Mouse (Mus musculus) B cell, adult 2 months (primary cell): ENCODE results near the gene Wfdc2.
"Not testable (repeated sequence)": the region's sequence is repeated elsewhere in the genome, so short reads cannot be mapped to it uniquely, and the experiment has no call there.

Experiments
- DNase-seq, 2 experiments: peaks; one replicate each; pipeline ENCODE4 v3.0.0; 2022

The Wfdc2 gene

DNA sequence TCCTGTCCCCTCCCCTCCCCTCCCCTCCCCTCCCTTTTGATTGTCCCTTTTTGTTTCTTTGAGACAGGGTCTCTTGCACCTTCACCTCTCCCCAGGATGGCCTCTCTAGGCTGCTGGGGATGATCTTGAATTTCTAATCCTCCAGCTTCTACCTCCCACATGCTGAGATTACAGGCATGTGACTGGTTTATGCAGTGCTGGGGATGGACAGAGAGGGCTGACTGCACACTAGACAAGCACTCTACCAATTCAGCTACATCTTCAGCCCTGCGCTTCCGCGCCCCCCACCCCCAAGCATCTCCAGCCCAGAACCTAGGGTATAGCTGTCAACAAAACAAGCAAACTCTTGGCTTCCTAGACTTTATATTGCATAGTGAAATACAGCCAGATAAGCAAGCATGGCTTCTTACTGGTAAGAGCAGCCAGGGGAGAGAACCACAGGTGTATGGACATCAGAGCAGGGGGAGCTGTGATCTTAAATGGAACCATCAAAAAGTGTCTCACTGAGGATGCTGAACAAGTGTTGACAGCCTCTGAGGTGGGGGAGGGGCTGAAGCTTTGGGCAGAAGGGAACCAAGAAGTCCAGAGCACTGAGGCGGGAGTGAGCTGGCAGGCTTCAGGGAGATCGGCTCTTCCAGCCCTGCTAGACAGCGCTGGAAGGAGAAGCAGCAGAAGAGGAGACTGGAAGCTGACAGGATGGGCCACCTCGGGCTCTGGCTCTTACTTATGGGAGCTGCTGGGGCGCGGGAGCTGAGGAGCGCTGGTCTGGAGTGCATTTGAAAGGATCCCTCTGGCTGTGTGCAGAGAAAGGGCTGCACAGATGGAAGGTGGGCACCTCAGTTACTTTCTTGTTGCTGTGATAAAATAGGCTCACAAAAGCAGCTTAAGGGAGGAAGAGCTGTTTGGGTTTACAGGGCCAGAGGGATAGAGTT, 12.0 kb upstream of the Wfdc2 start:
- DNase-seq = no peak

DNA sequence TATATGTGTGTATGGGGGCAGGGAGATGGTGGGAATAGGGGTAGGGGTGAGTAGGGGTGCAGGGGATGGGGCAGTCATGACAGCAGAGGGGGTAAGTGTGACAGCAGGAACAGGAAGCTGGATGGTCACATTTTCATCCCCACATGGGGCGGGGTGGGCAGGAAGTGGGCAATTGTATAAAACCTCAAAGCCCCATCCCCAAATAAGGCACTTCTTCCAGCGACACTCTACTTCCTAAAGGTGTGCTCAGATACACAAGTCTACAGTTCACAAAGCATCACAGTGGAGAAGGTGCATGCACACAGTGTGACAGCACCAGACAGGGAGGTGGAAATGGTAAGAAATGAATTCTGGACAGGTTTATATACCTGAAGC, 11.3 kb upstream of the Wfdc2 start:
- DNase-seq = no peak

DNA sequence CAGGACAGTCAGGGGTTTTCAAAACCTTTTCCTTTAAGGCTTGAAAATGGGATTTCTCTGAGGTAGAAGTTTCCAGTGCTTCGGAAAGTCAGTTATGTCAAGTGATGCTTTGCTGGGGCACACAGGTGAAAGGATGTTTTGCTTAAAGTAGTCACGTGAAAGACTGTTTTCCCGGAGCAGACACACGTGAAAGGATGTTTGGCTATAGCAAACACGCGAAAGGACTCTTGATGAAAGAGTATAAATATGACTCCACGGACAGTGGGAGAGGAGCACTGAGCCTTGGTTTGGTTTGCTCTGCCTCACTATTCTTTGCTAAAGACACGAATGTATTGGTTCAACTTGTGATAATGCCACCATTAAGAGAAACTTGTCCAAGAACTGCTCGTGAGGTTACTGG, 10.7 kb upstream of the Wfdc2 start:
- no peak for DNase-seq

DNA sequence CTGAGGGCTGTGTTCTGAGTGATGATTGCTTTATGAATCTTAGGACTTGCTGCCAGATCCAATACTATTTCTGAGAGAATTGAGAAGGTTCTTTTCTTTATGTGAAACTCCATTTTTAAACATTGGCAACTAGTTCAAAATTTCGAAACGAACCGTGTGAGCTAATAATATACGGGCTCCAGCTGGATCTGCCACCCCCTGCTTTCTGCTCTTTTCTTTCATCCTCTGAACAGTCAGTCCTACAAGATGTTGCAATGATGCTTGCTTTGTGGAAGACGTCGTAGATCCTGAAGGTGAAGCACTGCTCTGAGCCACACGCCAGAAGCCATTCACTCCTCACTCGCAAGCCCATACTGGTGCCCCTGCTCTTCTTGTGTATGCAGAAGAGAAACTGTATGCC, 3.8 kb upstream of the Wfdc2 start:
- DNase-seq = no peak

DNA sequence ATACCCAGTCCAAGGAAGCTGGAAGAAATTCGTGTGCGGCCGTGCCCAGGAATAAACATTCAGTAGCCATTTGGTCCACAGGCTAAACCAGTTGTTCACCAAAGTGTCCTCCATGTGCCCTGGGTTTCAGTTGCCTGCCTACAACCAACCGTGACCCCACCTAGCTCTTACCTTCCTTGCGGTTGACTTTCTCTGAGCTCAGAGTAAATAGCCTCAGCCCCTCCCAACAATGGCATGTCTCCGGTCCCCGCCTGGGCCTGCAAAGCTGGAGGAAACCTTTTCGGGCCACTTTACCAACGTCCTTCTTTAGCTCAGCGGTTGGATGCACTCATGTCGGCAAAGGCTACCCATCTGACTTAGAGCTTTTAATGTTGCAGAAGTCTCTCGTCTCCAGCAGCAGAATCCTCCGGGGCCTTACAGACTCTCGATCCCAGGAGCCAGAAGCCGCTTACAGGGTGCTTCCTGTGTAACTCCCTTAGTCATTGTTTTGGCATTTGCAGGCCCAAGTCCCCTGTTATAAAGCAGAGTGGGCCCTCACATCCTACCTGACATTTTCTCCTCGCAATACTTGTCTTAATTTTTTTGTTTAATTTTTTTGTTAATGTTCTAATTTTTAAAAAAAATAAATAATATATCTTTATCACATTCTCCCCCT, 3.1 kb upstream of the Wfdc2 start:
- no peak for DNase-seq

DNA sequence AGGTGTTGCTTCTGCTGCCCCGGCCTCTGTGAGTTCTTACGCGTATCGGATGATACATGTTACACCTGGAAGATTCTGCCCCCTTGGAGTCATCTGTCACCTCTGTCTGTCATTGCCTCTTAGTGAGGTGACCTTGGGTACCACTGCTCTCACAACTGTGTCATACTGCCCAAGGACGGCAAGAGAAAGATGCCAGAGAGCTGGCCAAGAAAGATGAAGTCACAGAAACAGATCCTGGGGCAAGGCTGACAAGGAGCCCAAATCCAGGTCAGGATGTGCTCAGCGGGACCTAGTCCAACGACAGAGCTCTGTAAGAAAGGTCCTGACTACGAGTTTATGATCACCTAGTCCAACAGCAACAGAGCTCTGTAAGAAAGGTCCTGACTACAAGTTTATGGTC, 2.1 kb upstream of the Wfdc2 start:
- DNase-seq = no peak

DNA sequence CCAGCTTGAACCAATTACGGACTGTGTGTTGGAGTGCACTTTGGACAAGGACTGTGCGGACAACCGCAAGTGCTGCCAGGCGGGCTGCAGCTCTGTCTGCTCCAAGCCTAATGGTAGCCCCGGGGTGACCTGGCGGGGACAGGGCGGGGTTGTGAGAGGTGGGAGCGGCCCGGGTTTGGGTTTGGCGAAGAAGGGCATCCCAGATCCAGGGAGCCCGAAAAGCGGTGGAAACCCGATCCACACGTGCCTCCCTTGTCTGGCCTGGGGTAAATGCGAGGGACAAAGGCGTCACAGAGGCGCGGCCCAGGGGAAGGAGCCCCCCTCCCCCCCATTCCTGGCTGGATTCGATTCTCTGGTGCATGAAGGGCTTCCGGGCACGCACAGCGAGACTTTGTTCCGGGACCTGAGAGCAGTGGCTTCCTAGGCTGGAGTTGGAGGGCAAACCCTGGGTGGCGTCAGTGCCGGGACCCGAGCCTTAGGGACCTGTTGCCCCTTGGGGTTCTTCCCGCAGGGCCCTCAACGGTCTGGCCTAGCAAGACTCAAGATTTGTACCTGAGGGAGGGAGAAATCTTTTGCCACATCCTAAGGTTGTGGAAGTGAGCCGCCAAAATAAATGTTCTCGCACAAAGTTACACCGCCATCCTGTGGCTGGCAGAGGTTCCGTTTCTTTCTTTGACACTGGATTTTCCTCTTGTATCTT, 1.3 kb downstream of the Wfdc2 start:
- DNase-seq = peak; percentile 7 to 15

DNA sequence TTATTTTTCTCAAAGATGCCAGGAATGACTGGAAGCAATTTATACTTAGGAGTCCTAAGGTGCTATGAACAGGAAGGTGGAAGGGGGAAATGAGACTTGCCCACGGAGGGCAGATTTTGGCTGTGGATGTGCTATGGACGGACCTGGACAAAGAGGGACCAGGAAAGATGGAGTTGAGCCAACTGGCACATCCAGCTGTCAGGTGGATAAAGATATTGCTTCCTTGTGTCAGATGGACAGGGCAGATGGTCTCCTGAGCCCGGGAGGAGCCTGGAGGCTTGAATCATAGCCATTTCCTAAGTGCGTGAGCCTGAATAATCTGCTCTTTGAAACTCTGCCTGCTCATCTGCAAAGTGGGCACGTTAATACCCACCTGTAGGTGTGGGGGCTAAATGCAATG, 2.1 kb downstream of the Wfdc2 start:
- no peak for DNase-seq

DNA sequence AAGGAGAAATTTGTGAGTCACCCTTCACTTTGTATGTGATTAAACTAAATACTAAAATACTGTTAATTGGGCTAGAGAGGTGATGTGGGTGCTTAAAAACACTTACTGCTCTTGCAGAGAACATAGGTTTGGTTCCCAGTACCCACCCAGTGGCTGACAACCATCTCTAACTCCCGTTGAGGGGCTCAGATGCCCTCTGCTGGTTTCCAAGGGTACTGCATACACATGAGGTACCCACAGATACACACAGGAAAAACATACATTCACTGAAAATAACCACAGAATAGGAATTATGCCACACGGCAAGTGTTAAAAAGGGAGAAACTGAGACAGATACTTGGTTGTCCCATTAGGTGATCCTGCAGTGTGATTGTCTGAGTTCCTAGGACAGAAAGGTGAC, 4.8 kb downstream of the Wfdc2 start:
- DNase-seq = no peak

DNA sequence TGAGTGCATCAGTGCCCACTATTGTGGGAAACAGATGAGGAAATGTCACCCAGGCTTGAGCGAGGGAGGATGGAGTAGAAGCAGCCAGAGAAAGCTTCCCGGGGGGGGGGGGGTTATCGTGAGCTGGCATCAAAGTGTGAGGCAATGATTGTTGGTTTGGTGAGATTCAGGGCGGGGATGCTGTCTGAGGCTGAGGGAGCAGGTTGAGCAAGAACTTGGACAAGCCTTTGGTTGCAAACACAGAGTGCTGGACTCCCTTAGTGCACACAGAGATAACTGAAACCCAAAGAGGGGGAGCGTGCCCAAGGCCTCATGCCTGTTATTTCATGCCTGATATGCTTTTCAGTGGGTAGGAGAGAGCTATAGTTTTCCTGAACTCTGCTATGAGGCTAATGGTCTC, 5.2 kb downstream of the Wfdc2 start:
- DNase-seq = no peak

DNA sequence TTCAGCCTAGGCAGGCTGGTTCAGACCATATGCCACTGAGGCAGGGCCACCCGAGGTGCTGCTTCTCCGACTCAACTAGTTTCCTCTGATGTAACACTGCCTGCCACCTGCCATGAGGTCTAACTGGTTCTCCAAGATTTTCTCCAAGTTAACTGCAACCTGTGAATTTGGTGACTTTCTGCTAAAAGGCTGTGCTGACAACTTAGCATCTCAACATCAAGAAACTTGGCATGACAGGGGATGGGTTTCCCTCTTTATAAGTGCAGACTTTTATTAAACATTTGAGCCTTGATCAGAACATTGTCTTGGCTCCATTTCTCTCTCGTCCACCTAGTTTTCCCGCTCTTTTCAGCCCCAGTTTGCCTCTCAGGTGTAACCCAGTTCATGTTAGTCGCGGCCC, 11.1 kb downstream of the Wfdc2 start, which contains the start of gene Spint3:
TSS of gene Spint3 (minus strand) at position 101 of the 400 bp plus-strand sequence.
- not testable (repeated sequence) for DNase-seq

DNA sequence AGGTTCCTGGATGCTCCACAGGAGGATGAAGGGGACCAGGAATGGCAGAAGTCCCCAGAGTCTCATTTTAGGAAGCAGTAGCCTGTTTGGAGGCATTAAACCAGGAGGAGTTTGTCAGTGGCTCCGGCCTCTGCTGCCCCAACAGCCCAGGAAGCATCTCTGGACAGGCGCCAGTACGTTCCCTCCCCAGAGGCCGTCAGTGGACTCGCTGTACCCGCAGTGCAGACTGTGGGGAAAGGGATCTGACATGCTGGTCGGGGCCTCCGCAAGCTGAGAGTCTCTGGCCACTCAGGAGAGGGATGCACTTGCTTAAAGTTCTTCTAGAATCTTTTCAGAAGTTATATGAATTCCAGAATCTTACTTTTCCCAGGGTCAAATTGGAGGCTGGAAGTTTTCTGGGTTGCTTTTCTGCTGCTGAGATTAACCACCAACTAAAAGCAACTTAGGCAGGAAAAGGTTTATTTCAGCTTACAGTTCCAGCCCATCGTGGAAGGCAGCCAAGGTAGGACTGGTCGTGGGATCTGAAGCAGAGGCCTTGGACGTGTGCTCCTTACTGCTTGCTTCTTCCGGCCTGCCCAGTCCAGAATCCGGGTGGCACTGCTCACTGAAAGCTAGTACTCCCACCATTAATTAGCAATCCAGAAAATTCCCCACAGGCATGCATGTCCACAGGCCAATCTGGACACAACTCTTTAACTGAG, 23.0 kb downstream of the Wfdc2 start, which contains the start of gene Wfdc6a:
TSS of gene Wfdc6a (minus strand) at position 423 of the 701 bp plus-strand sequence.
- DNase-seq = not testable (repeated sequence)

DNA sequence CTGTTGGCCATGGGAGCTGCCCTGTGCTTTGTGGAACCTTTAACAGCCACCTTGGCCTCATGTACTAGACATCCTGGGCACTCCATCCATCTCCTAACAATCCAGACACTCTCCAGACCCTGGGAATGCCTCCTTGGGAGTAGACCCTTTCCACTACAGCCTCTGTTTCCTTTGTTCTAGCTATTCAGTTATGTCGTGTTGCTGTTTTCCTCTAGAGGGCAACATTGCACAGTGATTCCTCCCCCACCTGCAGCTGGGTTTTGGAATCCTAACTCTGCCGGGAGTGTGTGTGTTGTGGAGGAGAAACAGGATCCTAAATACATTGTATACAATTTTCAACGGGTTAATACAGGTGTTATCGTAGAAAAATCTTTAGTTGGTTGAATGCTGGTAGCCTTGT, 29.8 kb downstream of the Wfdc2 start:
- no peak for DNase-seq

DNA sequence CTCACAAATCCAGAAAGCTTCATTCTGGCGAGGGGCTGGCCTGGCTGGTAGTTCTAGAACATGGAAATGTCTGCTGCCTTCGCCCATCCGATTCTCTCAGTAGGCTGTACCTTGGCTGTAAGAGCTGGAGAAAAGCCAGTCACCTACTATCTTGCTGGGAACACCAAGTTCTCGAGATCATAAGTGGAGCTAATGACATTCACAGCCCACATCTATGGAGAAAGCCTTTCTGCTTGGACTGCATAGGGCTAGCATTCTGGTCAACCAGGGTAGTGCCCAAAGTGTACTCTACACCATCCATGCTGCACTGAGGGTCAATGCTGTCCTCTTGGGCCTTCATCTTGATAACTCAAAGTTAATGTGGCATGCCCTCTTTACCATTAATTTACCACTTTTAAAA, 31.3 kb downstream of the Wfdc2 start, which contains the start of gene Eppin:
TSS of gene Eppin (minus strand) at position 101 of the 400 bp plus-strand sequence.
- no peak for DNase-seq

DNA sequence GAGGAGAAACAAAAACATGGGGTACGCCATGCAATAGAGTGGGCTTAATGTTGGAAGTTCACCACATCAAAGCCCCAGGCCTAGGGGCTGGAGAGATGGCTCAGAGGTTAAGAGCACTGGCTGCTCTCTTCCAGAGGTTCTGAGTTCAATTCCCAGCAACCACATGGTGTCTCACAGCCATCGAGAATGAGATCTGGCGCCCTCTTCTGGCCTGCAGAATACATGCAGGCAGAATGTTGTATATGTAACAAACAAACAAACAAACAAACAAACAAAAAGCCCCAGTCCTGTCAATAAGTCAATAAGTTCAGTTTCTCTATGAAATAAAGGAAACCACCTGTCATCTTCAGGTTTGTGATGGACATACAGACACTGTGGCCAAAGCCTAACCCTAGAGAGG, 38.0 kb downstream of the Wfdc2 start:
- DNase-seq = no peak

DNA sequence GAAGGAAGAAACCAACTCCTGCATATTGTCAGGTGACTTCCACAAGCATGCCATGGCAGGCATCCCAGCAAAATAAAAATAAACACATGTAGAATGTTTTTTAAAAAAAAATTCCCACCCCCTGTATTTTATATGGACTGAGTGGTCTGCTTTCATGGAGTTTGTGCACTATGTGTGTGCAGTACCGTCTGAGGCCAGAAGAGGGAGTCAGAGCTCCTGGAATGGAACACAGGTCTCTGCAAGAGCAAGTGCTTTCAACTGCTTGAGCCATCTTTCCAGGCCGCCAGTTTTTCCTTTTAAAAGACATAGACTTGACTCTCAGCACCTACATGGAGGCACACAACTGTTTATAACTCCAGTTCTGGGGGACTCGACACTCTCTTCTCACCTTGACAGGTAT, 41.3 kb downstream of the Wfdc2 start:
- DNase-seq = no peak

DNA sequence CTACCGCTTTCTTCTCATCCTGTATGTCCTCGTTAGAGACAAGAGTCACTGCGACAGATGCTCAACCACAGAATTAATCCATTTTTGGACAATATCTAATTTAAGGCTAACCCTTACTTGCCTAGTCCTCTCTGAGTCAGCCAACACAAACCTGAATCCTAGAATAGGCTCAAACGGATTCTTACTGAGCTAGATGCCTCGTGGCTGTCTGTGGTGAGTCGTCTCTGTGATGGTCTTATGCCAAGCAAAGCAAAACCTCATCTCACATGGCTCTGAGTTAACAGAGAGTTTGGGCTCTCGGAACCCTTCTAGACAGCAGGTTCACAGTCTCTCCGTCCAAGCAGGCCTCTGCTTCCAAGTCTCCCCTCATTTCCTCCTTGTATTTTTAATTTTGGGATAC, 42.2 kb downstream of the Wfdc2 start:
- DNase-seq = no peak

DNA sequence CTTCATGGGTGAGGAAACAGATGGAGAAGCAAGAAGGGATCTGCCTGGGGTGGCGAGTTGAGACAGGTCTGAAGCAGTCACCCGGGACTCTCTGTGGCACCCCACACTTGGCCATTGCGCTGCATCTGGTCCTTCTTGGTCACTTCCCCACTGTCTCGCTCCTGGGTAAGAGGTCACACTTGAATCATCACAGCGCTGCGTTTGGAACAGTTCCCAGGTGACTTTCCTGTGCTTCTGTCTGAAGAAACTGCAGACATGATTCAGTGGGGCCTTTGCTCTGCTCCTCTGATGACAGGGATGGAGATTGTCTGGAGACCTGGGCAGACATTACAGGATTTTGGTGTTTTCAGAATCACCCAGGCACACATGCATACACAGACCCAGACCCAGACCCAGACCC, 46.6 kb downstream of the Wfdc2 start:
- DNase-seq = no peak

DNA sequence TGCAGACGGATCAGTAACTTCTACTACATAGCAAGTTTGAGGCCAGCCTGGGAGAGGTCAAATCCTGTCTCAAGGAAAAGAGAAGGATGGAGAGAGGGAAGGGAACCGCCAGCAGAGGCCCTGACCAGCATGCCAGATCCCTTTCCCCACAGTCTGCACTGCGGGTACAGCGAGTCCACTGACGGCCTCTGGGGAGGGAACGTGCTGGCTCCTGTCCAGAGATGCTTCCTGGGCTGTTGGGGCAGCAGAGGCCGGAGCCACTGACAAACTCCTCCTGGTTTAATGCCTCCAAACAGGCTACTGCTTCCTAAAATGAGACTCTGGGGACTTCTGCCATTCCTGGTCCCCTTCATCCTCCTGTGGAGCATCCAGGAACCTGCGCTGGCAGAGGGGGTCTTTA, 51.3 kb downstream of the Wfdc2 start, which contains the start of the genes Wfdc6b and Wfdc8:
TSS of gene Wfdc6b (plus strand) at position 52 of the 400 bp plus-strand sequence.
TSS of gene Wfdc8 (minus strand) at position 156 of the 400 bp plus-strand sequence.
- not testable (repeated sequence) for DNase-seq

DNA sequence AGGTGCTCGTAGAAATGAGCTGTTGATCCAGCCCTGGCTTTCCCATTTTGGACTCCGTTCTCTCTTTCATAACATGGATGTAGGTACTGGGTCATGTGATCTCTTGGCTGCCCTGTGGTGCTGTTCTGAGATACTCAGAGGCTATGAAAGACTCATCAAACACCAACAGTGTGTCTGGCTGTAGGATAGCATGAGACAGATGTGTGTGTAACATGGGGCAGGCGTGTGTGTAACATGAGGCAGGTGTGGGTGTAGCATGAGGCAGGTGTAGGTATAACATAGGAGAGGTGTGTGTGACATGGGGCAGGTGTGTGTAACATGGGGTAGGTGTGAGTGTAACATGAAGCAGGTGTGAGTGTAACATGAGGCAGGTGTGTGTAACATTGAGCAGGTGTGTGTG, 53.2 kb downstream of the Wfdc2 start:
- DNase-seq = no peak
